Mouse (Mus musculus) MEL (cell line): ENCODE data around the gene Fam53b. TPM values are rescaled to one million over a fixed set of nuclear protein-coding genes. Genes with fewer than 3 reads are reported as not detected.

Experiments
- DNase-seq: peaks from one replicate; pipeline ENCODE4 v3.0.0; 2011; ENCODE audit warnings: low read depth, low spot score
- H3K27ac ChIP-seq: 2 replicates; pipeline ENCODE4 v1.5.1; 2012; ENCODE audit warnings: low read depth, mild to moderate bottlenecking, control low read depth, low read length, moderate library complexity; ENCODE audit not compliant: control insufficient read depth
- H3K27me3 ChIP-seq, 2 experiments: fragments of 150-350 bp in 1 of 2; sonication (generic) in 1 of 2; 2 replicates each; pipeline ENCODE4 v1.6.1; 2012; ENCODE audit warnings: low read length in 2 of 2, mild to moderate bottlenecking in 2 of 2, improper control_type of control experiment in 1 of 2, moderate library complexity in 1 of 2; ENCODE audit not compliant: insufficient read depth in 2 of 2, control insufficient read depth in 1 of 2
- H3K36me3 ChIP-seq, 2 experiments: 2 replicates each; pipeline ENCODE4 v1.6.1; 2012 to 2014; ENCODE audit warnings: low read length in 2 of 2, improper control_type of control experiment in 1 of 2, inconsistent platforms in 1 of 2, mild to moderate bottlenecking in 1 of 2; ENCODE audit not compliant: insufficient read depth in 2 of 2, control insufficient read depth in 1 of 2
- H3K4me1 ChIP-seq, 2 experiments: fragments of 150-350 bp in 1 of 2; sonication (generic) in 1 of 2; 2 replicates each; pipeline ENCODE4 v1.6.1; 2012; ENCODE audit warnings: low read length in 2 of 2, improper control_type of control experiment in 1 of 2, mild to moderate bottlenecking in 1 of 2; ENCODE audit not compliant: insufficient read depth in 2 of 2, control insufficient read depth in 1 of 2
- H3K4me3 ChIP-seq, 2 experiments: fragments of 150-350 bp in 1 of 2; sonication (generic) in 1 of 2; 2 replicates each; pipeline ENCODE4 v1.5.1; 2012; ENCODE audit warnings: low read depth in 2 of 2, low read length in 2 of 2, mild to moderate bottlenecking in 2 of 2, moderate library complexity in 2 of 2, control low read depth in 1 of 2, improper control_type of control experiment in 1 of 2; ENCODE audit not compliant: control insufficient read depth in 1 of 2, insufficient read depth in 1 of 2
- H3K79me2 ChIP-seq: 2 replicates; pipeline ENCODE4 v1.6.1; 2012; ENCODE audit warnings: mild to moderate bottlenecking, low read length, moderate library complexity; ENCODE audit not compliant: control insufficient read depth, poor library complexity, insufficient read depth
- H3K9ac ChIP-seq: 2 replicates; pipeline ENCODE4 v1.6.1; 2012; ENCODE audit warnings: low read depth, mild to moderate bottlenecking, control low read depth, low read length, moderate library complexity; ENCODE audit not compliant: control insufficient read depth, poor library complexity, severe bottlenecking
- H3K9me3 ChIP-seq: fragments of 150-350 bp; sonication (generic); replicated peaks from 2 replicates; pipeline ENCODE4 v1.6.1; 2012; ENCODE audit warnings: mild to moderate bottlenecking, low read length, improper control_type of control experiment, moderate library complexity; ENCODE audit not compliant: insufficient read depth
- BHLHE40 ChIP-seq: IDR thresholded peaks from 2 replicates; pipeline ENCODE4 v1.6.1; 2012; ENCODE audit warnings: low read depth, mild to moderate bottlenecking, inconsistent platforms, low read length, improper control_type of control experiment, borderline replicate concordance
- CHD2 ChIP-seq: IDR thresholded peaks from 2 replicates; pipeline ENCODE4 v1.6.1; 2011; ENCODE audit warnings: low read length, improper control_type of control experiment
- E2F4 ChIP-seq: IDR thresholded peaks from 2 replicates; pipeline ENCODE4 v1.6.1; 2011; ENCODE audit warnings: low read depth, low read length, improper control_type of control experiment, borderline replicate concordance
- GABPA ChIP-seq: IDR thresholded peaks from 2 replicates; pipeline ENCODE4 v1.6.1; 2012; ENCODE audit warnings: low read depth, mild to moderate bottlenecking, inconsistent platforms, low read length, improper control_type of control experiment, moderate library complexity
- HCFC1 ChIP-seq: IDR thresholded peaks from 2 replicates; pipeline ENCODE4 v1.6.1; 2012; ENCODE audit warnings: low read depth, mild to moderate bottlenecking, inconsistent platforms, low read length, improper control_type of control experiment, moderate library complexity
- MAZ ChIP-seq: IDR thresholded peaks from 2 replicates; pipeline ENCODE4 v1.6.1; 2012; ENCODE audit warnings: low read depth, mild to moderate bottlenecking, inconsistent platforms, low read length, improper control_type of control experiment
- MEF2A ChIP-seq: IDR thresholded peaks from 2 replicates; pipeline ENCODE4 v1.6.1; 2014; ENCODE audit warnings: low read depth, mild to moderate bottlenecking, inconsistent platforms, low read length, improper control_type of control experiment; ENCODE audit not compliant: poor library complexity, insufficient replicate concordance, severe bottlenecking; ENCODE audit errors: extremely low read depth
- MXI1 ChIP-seq: IDR thresholded peaks from 2 replicates; pipeline ENCODE4 v1.6.1; 2011; ENCODE audit warnings: mild to moderate bottlenecking, low read depth, low read length, improper control_type of control experiment
- MYB ChIP-seq: IDR thresholded peaks from 2 replicates; pipeline ENCODE4 v1.6.1; 2011; ENCODE audit warnings: mild to moderate bottlenecking, low read depth, low read length, improper control_type of control experiment
- MYC ChIP-seq: IDR thresholded peaks from 2 replicates; pipeline ENCODE4 v1.6.1; 2011; ENCODE audit warnings: low read depth, mild to moderate bottlenecking, low read length, improper control_type of control experiment, moderate library complexity
- NRF1 ChIP-seq: IDR thresholded peaks from 2 replicates; pipeline ENCODE4 v1.6.1; 2014; ENCODE audit warnings: low read depth, mild to moderate bottlenecking, inconsistent platforms, low read length, improper control_type of control experiment, moderate library complexity; ENCODE audit not compliant: poor library complexity, insufficient read depth, severe bottlenecking
- POLR2AphosphoS2 ChIP-seq: IDR thresholded peaks from 2 replicates; pipeline ENCODE4 v1.6.1; 2011; ENCODE audit warnings: low read length, improper control_type of control experiment
- POLR2AphosphoS5 ChIP-seq: IDR thresholded peaks from 2 replicates; pipeline ENCODE4 v1.6.1; 2012; ENCODE audit warnings: low read depth, borderline replicate concordance, mild to moderate bottlenecking, inconsistent platforms, low read length, moderate library complexity, mixed read lengths
- RAD21 ChIP-seq: IDR thresholded peaks from 2 replicates; pipeline ENCODE4 v1.6.1; 2011; ENCODE audit warnings: mild to moderate bottlenecking, low read depth, low read length, improper control_type of control experiment
- SMC3 ChIP-seq: IDR thresholded peaks from 2 replicates; pipeline ENCODE4 v1.6.1; 2011; ENCODE audit warnings: low read depth, low read length, improper control_type of control experiment
- TAL1 ChIP-seq: IDR thresholded peaks from 2 replicates; pipeline ENCODE4 v1.6.1; 2012; ENCODE audit warnings: mild to moderate bottlenecking, inconsistent platforms, low read length, moderate library complexity, mixed read lengths
- TBP ChIP-seq: IDR thresholded peaks from 2 replicates; pipeline ENCODE4 v1.8.0; 2011; ENCODE audit warnings: low read depth, low read length, improper control_type of control experiment
- UBTF ChIP-seq: IDR thresholded peaks from 2 replicates; pipeline ENCODE4 v1.6.1; 2012; ENCODE audit warnings: low read depth, mild to moderate bottlenecking, inconsistent platforms, low read length, improper control_type of control experiment, moderate library complexity, borderline replicate concordance; ENCODE audit not compliant: insufficient read depth
- USF1 ChIP-seq: IDR thresholded peaks from 2 replicates; pipeline ENCODE4 v1.6.1; 2014; ENCODE audit warnings: low read depth, mild to moderate bottlenecking, inconsistent platforms, low read length, improper control_type of control experiment, moderate library complexity
- USF2 ChIP-seq, 2 experiments: IDR thresholded peaks; 2 replicates each; pipeline ENCODE4 v1.6.1; 2011 to 2012; ENCODE audit warnings: improper control_type of control experiment in 2 of 2, low read length in 2 of 2, borderline replicate concordance in 1 of 2, inconsistent platforms in 1 of 2, low read depth in 1 of 2, mild to moderate bottlenecking in 1 of 2; ENCODE audit not compliant: insufficient read depth in 1 of 2
- ZC3H11A ChIP-seq: IDR thresholded peaks from 2 replicates; pipeline ENCODE4 v1.6.1; 2012; ENCODE audit warnings: low read depth, mild to moderate bottlenecking, inconsistent platforms, low read length, improper control_type of control experiment
- ZKSCAN1 ChIP-seq: IDR thresholded peaks from 2 replicates; pipeline ENCODE4 v1.6.1; 2012; ENCODE audit warnings: low read depth, mild to moderate bottlenecking, inconsistent platforms, low read length, improper control_type of control experiment, moderate library complexity
- polyA plus RNA-seq, 2 experiments: library from polyadenylated mRNA; stranded (reverse) in 1 of 2; unstranded in 1 of 2; fragments of >175 nt in 1 of 2; fragments of >200 nt in 1 of 2; gene quantifications; 2 replicates each; pipeline versions ENCODE4 v1.2.1 to v1.2.4; 2012; ENCODE audit warnings: low replicate concordance in 2 of 2, low read depth in 1 of 2; ENCODE audit not compliant: insufficient read length in 2 of 2, insufficient read depth in 1 of 2, missing spikeins in 1 of 2
- total RNA-seq: library from RNA; depleted of rRNA; stranded (reverse); fragments of 300-350 nt; gene quantifications from 2 replicates; pipeline ENCODE4 v1.2.3, GENCODE M21; 2012

Fam53b gene
- total and polyA plus RNA-seq, 3 experiments = 7.9 to 15.4 TPM; not detected in 1

GRCm38 (mm10) chr7:132777728-132778453 lies 35.8 kb downstream of the Fam53b start:
- Histone ChIP-seq H3K4me3 (no peak overlapping the region), H3K36me3 (peaks cover 0 to 1% of the 10 kb centered on the region in 2 experiments; a peak in 2 of 4 replicates), H3K79me2 (no peaks in the 10 kb centered on the region), H3K27me3 (no peaks in the 10 kb centered on the region), H3K9ac (no peak overlapping the region), H3K27ac (no peak overlapping the region), H3K4me1 (peaks cover under 1 to 2% of the 10 kb centered on the region in 2 experiments; a peak in 3 of 4 replicates), H3K9me3 (no peaks in the 10 kb centered on the region)
- TF ChIP-seq UBTF = no peak
- TF ChIP-seq BHLHE40 = no peak
- TF ChIP-seq POLR2AphosphoS5 = no peak
- TF ChIP-seq POLR2AphosphoS2 = no peak
- TF ChIP-seq MEF2A = no peak
- TF ChIP-seq TAL1 = no peak
- no peak for TF ChIP-seq ZC3H11A
- TF ChIP-seq HCFC1 = no peak
- no peak for TF ChIP-seq GABPA
- no peak for TF ChIP-seq NRF1
- TF ChIP-seq MYC = no peak
- no peak for TF ChIP-seq E2F4
- TF ChIP-seq USF1 = no peak
- TF ChIP-seq MXI1 = no peak
- TF ChIP-seq ZKSCAN1 = no peak
- TF ChIP-seq CHD2 = no peak
- no peak for TF ChIP-seq TBP
- TF ChIP-seq RAD21 = no peak
- TF ChIP-seq MAZ = no peak
- no peak for DNase-seq

GRCm38 (mm10) chr7:132777117-132777516 lies 36.6 kb downstream of the Fam53b start:
- H3K27ac ChIP-seq = no peak overlapping the region

More at GRCm38 (mm10) chr7:132777117-132777516, 36.6 kb downstream of the Fam53b start:
- Histone ChIP-seq H3K4me3 (no peak overlapping the region), H3K9ac (no peak overlapping the region), H3K27me3 (no peaks in the 10 kb centered on the region), H3K36me3 (peaks cover 0 to 8% of the 10 kb centered on the region in 2 experiments; a peak in 3 of 4 replicates), H3K79me2 (no peaks in the 10 kb centered on the region), H3K9me3 (no peaks in the 10 kb centered on the region), H3K4me1 (peaks cover 7 to 9% of the 10 kb centered on the region in 2 experiments)
- no peak for TF ChIP-seq USF2 (IDR thresholded peaks at IDR 0.05; ENCODE audit: borderline replicate concordance in 1 of 2, insufficient read depth in 1 of 2, low read depth in 1 of 2, low read length in 2 of 2)
- TF ChIP-seq SMC3 = no peak
- no peak for TF ChIP-seq MYB
- TF ChIP-seq ZKSCAN1 = no peak
- no peak for TF ChIP-seq CHD2
- no peak for DNase-seq
